Mouse (Mus musculus) heart, embryonic 11.5 days (tissue): ENCODE data around the gene Ugt1a6a. TPM values are rescaled to one million over a fixed set of nuclear protein-coding genes. Genes with fewer than 3 reads are reported as not detected.
"Not testable (repeated sequence)": the region's sequence is repeated elsewhere in the genome, so short reads cannot be mapped to it uniquely, and the experiment has no call there.

Experiments used
- ATAC-seq: fragments of 200-750 bp; cut with Nextera tagmentation; replicated peaks from 2 replicates; pipeline ENCODE4 v1.8.0; 2017; ENCODE audit warnings: moderate library complexity; ENCODE audit not compliant: insufficient number of reproducible peaks, low FRiP score, low TSS enrichment
- H3K27ac ChIP-seq: fragments of 300-500 bp; sonication (generic); 2 replicates; pipeline ENCODE4 v1.5.1; 2014; ENCODE audit warnings: mild to moderate bottlenecking, low read depth, low read length
- H3K27me3 ChIP-seq: fragments of 300-500 bp; sonication (generic); 2 replicates; pipeline ENCODE4 v1.6.1; 2014; ENCODE audit warnings: mild to moderate bottlenecking, low read length, mixed read lengths; ENCODE audit not compliant: control insufficient read depth, insufficient read depth
- H3K36me3 ChIP-seq: fragments of 300-500 bp; sonication (generic); 2 replicates; pipeline ENCODE4 v1.6.1; 2014; ENCODE audit warnings: mild to moderate bottlenecking, low read length, moderate library complexity, mixed read lengths; ENCODE audit not compliant: control insufficient read depth, insufficient read depth
- H3K4me1 ChIP-seq: fragments of 300-500 bp; sonication (generic); 2 replicates; pipeline ENCODE4 v1.6.1; 2014; ENCODE audit warnings: low read length; ENCODE audit not compliant: control insufficient read depth, insufficient read depth
- H3K4me2 ChIP-seq: fragments of 300-500 bp; sonication (generic); 2 replicates; pipeline ENCODE4 v1.6.1; 2014; ENCODE audit warnings: mild to moderate bottlenecking, moderate library complexity
- H3K4me3 ChIP-seq: fragments of 300-500 bp; sonication (generic); 2 replicates; pipeline ENCODE4 v1.5.1; 2014; ENCODE audit warnings: low read depth, low read length
- H3K9ac ChIP-seq: fragments of 300-500 bp; sonication (generic); 2 replicates; pipeline ENCODE4 v1.6.1; 2014; ENCODE audit warnings: mild to moderate bottlenecking, low read depth, low read length, moderate library complexity
- H3K9me3 ChIP-seq: fragments of 300-500 bp; sonication (generic); replicated peaks from 2 replicates; pipeline ENCODE4 v1.6.1; 2016; ENCODE audit warnings: low read length; ENCODE audit not compliant: control insufficient read depth
- WGBS: fragments of 180-500 bp; shearing (Covaris S2); extraction: QIAGEN DNeasy Blood & Tissue Kit; methylation state at CpG from one replicate; pipeline ENCODE4 v1.1.7; 2014; ENCODE audit not compliant: insufficient replicate concordance; 5-methylcytosine and 5-hydroxymethylcytosine counted together
- polyA plus RNA-seq: library from polyadenylated mRNA; unstranded; fragments of >200 nt; fragmentation: Nextera tagmentation; extraction: Ambion mirVana; gene quantifications from 2 replicates; pipeline ENCODE4 v1.2.1, GENCODE M21; 2014

Gene Ugt1a6a
- not detected in 2 replicates for polyA plus RNA-seq

- H3K4me3 ChIP-seq, H3K9ac ChIP-seq, ATAC-seq, H3K36me3 ChIP-seq, H3K4me2 ChIP-seq, H3K9me3 ChIP-seq, H3K27ac ChIP-seq, H3K27me3 ChIP-seq, H3K4me1 ChIP-seq: not testable (repeated sequence)
- WGBS: 50% methylated on average over 4 of the region's 5 CpGs
Measured at GRCm38 (mm10) chr1:88134457-88135011, at the start of gene Ugt1a6a. TSS of gene Ugt1a6a (plus strand) at chr1:88134809.

- no peak overlapping the region for H3K4me2 ChIP-seq
- ATAC-seq: no peak
- 36% methylated on average over 1 of the region's 1 CpGs for WGBS
- no peak overlapping the region for H3K9ac ChIP-seq
- H3K9me3 ChIP-seq: no peaks in the 10 kb centered on the region
- no peaks in the 10 kb centered on the region for H3K27me3 ChIP-seq
- H3K4me1 ChIP-seq: no peaks in the 10 kb centered on the region
- no peaks in the 10 kb centered on the region for H3K36me3 ChIP-seq
- no peak overlapping the region for H3K4me3 ChIP-seq
- no peak overlapping the region for H3K27ac ChIP-seq
Measured at GRCm38 (mm10) chr1:88086125-88086524, 48.5 kb upstream of the Ugt1a6a start.

GRCm38 (mm10) chr1:88087513-88087912 is 47.1 kb upstream of the Ugt1a6a start, which contains the start of gene Ugt1a8:
TSS of gene Ugt1a8 (plus strand) at chr1:88087813.
- H3K9me3 ChIP-seq: no peaks in the 10 kb centered on the region
- ATAC-seq: no peak
- no peaks in the 10 kb centered on the region for H3K4me1 ChIP-seq
- no peak within 1 kb of the TSS for H3K4me2 ChIP-seq
- WGBS: 55% methylated on average over 3 of the region's 3 CpGs
- H3K4me3 ChIP-seq: no peak within 1 kb of the TSS
- no peaks in the 10 kb centered on the region for H3K36me3 ChIP-seq
- H3K27me3 ChIP-seq: no peaks in the 10 kb centered on the region
- H3K9ac ChIP-seq: no peak within 1 kb of the TSS
- no peak within 1 kb of the TSS for H3K27ac ChIP-seq

GRCm38 (mm10) chr1:88092341-88092740 is 42.3 kb upstream of the Ugt1a6a start:
- no peak overlapping the region for H3K27ac ChIP-seq
- no peaks in the 10 kb centered on the region for H3K4me1 ChIP-seq

DNA sequence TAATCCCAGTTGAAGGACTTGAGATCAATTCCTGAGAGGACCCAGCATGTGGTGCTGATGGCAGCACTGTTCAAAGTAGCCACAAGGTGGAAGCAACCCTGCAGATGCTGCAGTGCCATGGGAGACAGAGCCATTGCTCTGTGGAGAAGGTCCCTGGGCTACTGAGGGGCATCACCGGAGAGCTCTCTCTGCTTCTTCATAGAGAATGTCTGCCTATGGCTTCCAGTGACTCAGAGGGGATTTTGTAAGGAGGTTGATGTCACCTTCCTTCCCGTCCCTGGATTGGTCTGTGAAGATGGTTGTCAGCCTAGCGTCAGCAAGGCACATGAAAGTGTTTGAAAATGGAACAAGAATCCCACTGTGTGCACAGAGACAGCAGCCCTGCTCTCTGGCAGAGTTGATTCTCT is 40.3 kb upstream of the Ugt1a6a start:
- not testable (repeated sequence) for H3K9me3 ChIP-seq, H3K36me3 ChIP-seq, H3K4me3 ChIP-seq, H3K27me3 ChIP-seq, ATAC-seq, H3K4me1 ChIP-seq, H3K9ac ChIP-seq, H3K27ac ChIP-seq, H3K4me2 ChIP-seq
- 57% methylated on average over 3 of the region's 3 CpGs for WGBS

More at GRCm38 (mm10) chr1:88092341-88092740, 42.3 kb upstream of the Ugt1a6a start:
- H3K9ac ChIP-seq: no peak overlapping the region
- no peak for ATAC-seq
- H3K4me2 ChIP-seq: no peak overlapping the region
- no peaks in the 10 kb centered on the region for H3K27me3 ChIP-seq
- H3K36me3 ChIP-seq: no peaks in the 10 kb centered on the region
- H3K9me3 ChIP-seq: no peaks in the 10 kb centered on the region
- H3K4me3 ChIP-seq: no peak overlapping the region

- 60% methylated on average over 10 of the region's 10 CpGs for WGBS
- no peak for ATAC-seq
- no peaks in the 10 kb centered on the region for H3K36me3 ChIP-seq
- peak within 1 kb of the TSS; percentile 18; the same call in 1 of the 2 replicates for H3K27ac ChIP-seq
- H3K9me3 ChIP-seq: no peaks in the 10 kb centered on the region
- H3K4me2 ChIP-seq: no peak within 1 kb of the TSS
- no peak within 1 kb of the TSS for H3K4me3 ChIP-seq
- H3K9ac ChIP-seq: no peak within 1 kb of the TSS
- H3K4me1 ChIP-seq: no peaks in the 10 kb centered on the region
- H3K27me3 ChIP-seq: no peaks in the 10 kb centered on the region
Measured at GRCm38 (mm10) chr1:88094941-88095492, 39.6 kb upstream of the Ugt1a6a start, which contains the start of gene Ugt1a7c. TSS of gene Ugt1a7c (plus strand) at chr1:88095062.

DNA sequence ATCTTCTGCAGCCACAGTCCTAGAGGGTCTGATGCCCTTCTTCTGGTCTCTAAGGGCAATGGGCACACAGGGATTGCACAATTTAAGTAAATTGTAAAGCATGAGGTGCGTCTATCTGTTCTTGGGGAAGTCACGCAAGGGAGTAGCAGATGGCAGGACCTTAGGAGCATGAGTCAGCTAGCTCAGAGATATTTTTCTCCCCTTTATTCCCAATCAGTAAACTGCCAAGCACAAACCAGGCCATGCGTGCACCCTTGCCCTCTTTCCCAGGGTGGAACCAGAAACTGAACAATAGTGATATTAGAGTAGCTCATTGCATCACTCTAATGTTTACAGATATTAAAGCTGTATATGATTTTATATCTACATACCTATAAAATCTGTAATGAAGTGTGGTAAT is 36.1 kb upstream of the Ugt1a6a start:
- ATAC-seq, H3K9me3 ChIP-seq, H3K9ac ChIP-seq, H3K36me3 ChIP-seq, H3K27ac ChIP-seq, H3K4me1 ChIP-seq, H3K4me2 ChIP-seq, H3K27me3 ChIP-seq, H3K4me3 ChIP-seq: not testable (repeated sequence)
- WGBS: 78% methylated on average over 3 of the region's 3 CpGs

DNA sequence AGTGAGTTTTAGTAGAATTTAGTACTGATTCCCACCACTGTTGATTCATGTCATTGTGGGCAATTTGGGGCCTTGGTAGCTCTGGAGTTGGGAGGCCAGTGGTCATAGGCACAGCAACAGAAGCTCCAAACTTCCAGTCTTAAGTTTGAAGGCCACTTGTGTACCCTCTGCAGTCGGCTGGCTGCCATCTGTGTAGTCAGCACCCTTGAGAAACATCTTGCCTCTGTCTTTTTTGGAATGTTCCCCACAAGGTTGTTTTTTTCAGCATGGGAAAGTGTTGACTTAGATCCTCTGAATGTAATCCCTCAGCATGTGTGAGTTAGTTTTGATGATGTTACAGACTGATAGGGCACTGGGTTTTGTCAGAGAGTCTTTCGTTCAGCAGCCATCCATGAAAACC is 34.9 kb upstream of the Ugt1a6a start:
- 65% methylated on average over 2 of the region's 2 CpGs for WGBS

DNA sequence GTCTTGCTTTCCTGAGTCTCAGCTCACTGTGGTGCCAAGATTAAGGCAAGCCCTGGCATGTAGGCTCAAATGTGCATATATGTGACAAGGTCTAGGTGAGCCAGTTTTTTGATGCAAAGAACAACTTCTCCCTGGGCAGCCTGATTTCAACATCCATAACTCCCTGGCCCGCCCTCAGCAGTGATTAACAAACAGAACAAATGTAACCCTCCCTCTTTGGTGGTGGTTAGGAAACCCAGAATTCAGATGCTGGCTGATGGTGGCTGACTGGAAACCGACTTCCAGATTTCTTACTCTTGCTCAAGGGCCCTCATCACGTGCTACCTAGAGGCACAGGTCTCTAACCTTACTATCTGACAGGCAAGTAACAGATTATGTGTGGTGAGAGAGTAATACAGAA is 31.6 kb upstream of the Ugt1a6a start, which contains the start of gene Ugt1a6b:
Ugt1a6b (plus strand) TSS at position 234 of the 400 bp plus-strand sequence.
- not testable (repeated sequence) for H3K27me3 ChIP-seq, H3K4me2 ChIP-seq, H3K36me3 ChIP-seq, H3K27ac ChIP-seq, H3K4me1 ChIP-seq, H3K9ac ChIP-seq, H3K9me3 ChIP-seq, ATAC-seq, H3K4me3 ChIP-seq
- 47% methylated on average over 3 of the region's 3 CpGs for WGBS

More for the DNA sequence above, 34.9 kb upstream of the Ugt1a6a start:
- H3K27me3 ChIP-seq, H3K4me3 ChIP-seq, H3K9ac ChIP-seq, H3K27ac ChIP-seq, H3K4me2 ChIP-seq, H3K4me1 ChIP-seq, H3K36me3 ChIP-seq, ATAC-seq, H3K9me3 ChIP-seq: not testable (repeated sequence)
